Mouse (Mus musculus): Measurements from ENCODE around the gene Colca2. TPM values are rescaled to one million over a fixed set of nuclear protein-coding genes. Genes with fewer than 3 reads are reported as not detected.
A peak's percentile ranks its signal among the peaks of the same experiment; 100 is the strongest.

Gene Colca2
- polyA plus RNA-seq (2016; fragmentation: Nextera tagmentation; extraction: Ambion mirVana): 1.5 and 1.8 TPM in 2 replicates

GRCm38 (mm10) chr9:51278500-51279381 is at the start of gene Colca2:
TSS of gene Colca2 (minus strand) at chr9:51278569.
- DNase-seq (ENCODE audit: low spot score): peak; percentile 85
- no peaks in the 10 kb centered on the region for H3K9me3 ChIP-seq (replicated peaks)
- H3K4me1 ChIP-seq: peaks cover 24% of the 10 kb centered on the region
- peaks cover 54% of the 10 kb centered on the region for H3K27me3 ChIP-seq (ENCODE audit: low read depth, poor library complexity, severe bottlenecking)
- WGBS: under 1% methylated on average over 53 of the region's 53 CpGs
- H3K27ac ChIP-seq (replicated peaks): peak within 1 kb of the TSS; percentile 84
- peak within 1 kb of the TSS; percentile 72 for H3K4me3 ChIP-seq
- H3K36me3 ChIP-seq: no peaks in the 10 kb centered on the region

- DNase-seq (ENCODE audit: low spot score): no peak
- Histone ChIP-seq H3K27ac (replicated peaks) (no peak overlapping the region), H3K4me1 (no peaks in the 10 kb centered on the region), H3K36me3 (no peaks in the 10 kb centered on the region), H3K27me3 (ENCODE audit: low read depth, poor library complexity, severe bottlenecking) (no peaks in the 10 kb centered on the region), H3K9me3 (replicated peaks) (no peaks in the 10 kb centered on the region), H3K4me3 (no peak overlapping the region)
- 85% methylated on average over 5 of the region's 5 CpGs for WGBS
Observed at GRCm38 (mm10) chr9:51327555-51327903, 49.2 kb upstream of the Colca2 start.

- DNase-seq (ENCODE audit: low spot score): no peak
- Histone ChIP-seq H3K27me3 (ENCODE audit: low read depth, poor library complexity, severe bottlenecking) (no peaks in the 10 kb centered on the region), H3K4me3 (no peak overlapping the region), H3K9me3 (replicated peaks) (no peaks in the 10 kb centered on the region), H3K27ac (replicated peaks) (no peak overlapping the region), H3K36me3 (no peaks in the 10 kb centered on the region), H3K4me1 (no peaks in the 10 kb centered on the region)
- WGBS: 86% methylated on average over 11 of the region's 11 CpGs
Observed at GRCm38 (mm10) chr9:51326619-51327554, 48.5 kb upstream of the Colca2 start.

GRCm38 (mm10) chr9:51324406-51325065 is 46.2 kb upstream of the Colca2 start:
- Histone ChIP-seq H3K36me3 (no peaks in the 10 kb centered on the region), H3K4me1 (no peaks in the 10 kb centered on the region), H3K4me3 (no peak overlapping the region), H3K27ac (replicated peaks) (no peak overlapping the region), H3K27me3 (ENCODE audit: low read depth, poor library complexity, severe bottlenecking) (no peaks in the 10 kb centered on the region), H3K9me3 (replicated peaks) (no peaks in the 10 kb centered on the region)
- 82% methylated on average over 7 of the region's 7 CpGs for WGBS
- no peak for DNase-seq (ENCODE audit: low spot score)

GRCm38 (mm10) chr9:51320096-51320495 is 41.7 kb upstream of the Colca2 start:
- no peak overlapping the region for H3K27ac ChIP-seq (replicated peaks)
- H3K27me3 ChIP-seq (ENCODE audit: low read depth, poor library complexity, severe bottlenecking): no peaks in the 10 kb centered on the region
- no peaks in the 10 kb centered on the region for H3K4me1 ChIP-seq
- no peak for DNase-seq (ENCODE audit: low spot score)
- WGBS: 92% methylated on average over 1 of the region's 1 CpGs
- H3K4me3 ChIP-seq: no peak overlapping the region
- no peaks in the 10 kb centered on the region for H3K9me3 ChIP-seq (replicated peaks)
- H3K36me3 ChIP-seq: no peaks in the 10 kb centered on the region

- H3K4me3 ChIP-seq: no peak overlapping the region
- 74% methylated on average over 4 of the region's 4 CpGs for WGBS
Observed at GRCm38 (mm10) chr9:51318246-51318645, 39.9 kb upstream of the Colca2 start.

GRCm38 (mm10) chr9:51317322-51317721 is 39.0 kb upstream of the Colca2 start:
- Histone ChIP-seq H3K9me3 (replicated peaks) (no peaks in the 10 kb centered on the region), H3K36me3 (no peaks in the 10 kb centered on the region), H3K4me3 (no peak overlapping the region), H3K4me1 (no peaks in the 10 kb centered on the region), H3K27me3 (ENCODE audit: low read depth, poor library complexity, severe bottlenecking) (no peaks in the 10 kb centered on the region), H3K27ac (replicated peaks) (no peak overlapping the region)
- no peak for DNase-seq (ENCODE audit: low spot score)
- WGBS: 92% methylated on average over 4 of the region's 4 CpGs

More at GRCm38 (mm10) chr9:51318246-51318645, 39.9 kb upstream of the Colca2 start:
- Histone ChIP-seq H3K4me1 (no peaks in the 10 kb centered on the region), H3K27me3 (ENCODE audit: low read depth, poor library complexity, severe bottlenecking) (no peaks in the 10 kb centered on the region), H3K27ac (replicated peaks) (no peak overlapping the region), H3K36me3 (no peaks in the 10 kb centered on the region), H3K9me3 (replicated peaks) (no peaks in the 10 kb centered on the region)
- no peak for DNase-seq (ENCODE audit: low spot score)

GRCm38 (mm10) chr9:51315402-51316063 is 37.2 kb upstream of the Colca2 start:
- H3K36me3 ChIP-seq: no peaks in the 10 kb centered on the region
- no peaks in the 10 kb centered on the region for H3K4me1 ChIP-seq
- no peaks in the 10 kb centered on the region for H3K9me3 ChIP-seq (replicated peaks)
- H3K27ac ChIP-seq (replicated peaks): no peak overlapping the region
- H3K27me3 ChIP-seq (ENCODE audit: low read depth, poor library complexity, severe bottlenecking): no peaks in the 10 kb centered on the region
- WGBS: 86% methylated on average over 6 of the region's 6 CpGs
- DNase-seq (ENCODE audit: low spot score): no peak
- no peak overlapping the region for H3K4me3 ChIP-seq

- 82% methylated on average over 18 of the region's 18 CpGs for WGBS
- no peak for DNase-seq (ENCODE audit: low spot score)
- no peak overlapping the region for H3K27ac ChIP-seq (replicated peaks)
- H3K27me3 ChIP-seq (ENCODE audit: low read depth, poor library complexity, severe bottlenecking): no peaks in the 10 kb centered on the region
- no peak overlapping the region for H3K4me3 ChIP-seq
- H3K9me3 ChIP-seq (replicated peaks): no peaks in the 10 kb centered on the region
- H3K36me3 ChIP-seq: no peaks in the 10 kb centered on the region
- H3K4me1 ChIP-seq: no peaks in the 10 kb centered on the region
Observed at GRCm38 (mm10) chr9:51312554-51313317, 34.4 kb upstream of the Colca2 start.

GRCm38 (mm10) chr9:51310515-51310914 is 32.1 kb upstream of the Colca2 start:
- Histone ChIP-seq H3K4me1 (no peaks in the 10 kb centered on the region), H3K36me3 (no peaks in the 10 kb centered on the region), H3K27me3 (ENCODE audit: low read depth, poor library complexity, severe bottlenecking) (no peaks in the 10 kb centered on the region), H3K27ac (replicated peaks) (no peak overlapping the region), H3K9me3 (replicated peaks) (no peaks in the 10 kb centered on the region), H3K4me3 (no peak overlapping the region)
- DNase-seq (ENCODE audit: low spot score): no peak
- WGBS: 90% methylated on average over 7 of the region's 7 CpGs

GRCm38 (mm10) chr9:51306351-51306750 is 28.0 kb upstream of the Colca2 start:
- Histone ChIP-seq H3K36me3 (no peaks in the 10 kb centered on the region), H3K4me1 (no peaks in the 10 kb centered on the region), H3K27me3 (ENCODE audit: low read depth, poor library complexity, severe bottlenecking) (no peaks in the 10 kb centered on the region), H3K27ac (replicated peaks) (no peak overlapping the region), H3K4me3 (no peak overlapping the region), H3K9me3 (replicated peaks) (no peaks in the 10 kb centered on the region)
- DNase-seq (ENCODE audit: low spot score): no peak
- WGBS: 95% methylated on average over 3 of the region's 3 CpGs
